Mouse (Mus musculus): ENCODE data around the gene Clec2i.
"Not testable (repeated sequence)": the region's sequence is repeated elsewhere in the genome, so short reads cannot be mapped to it uniquely, and the experiment has no call there.

The Clec2i gene

GRCm38 (mm10) chr6:128854895-128855294 lies 32.5 kb upstream of the Clec2i start:
- no peak for DNase-seq (ENCODE audit: low read depth, low spot score)

DNA sequence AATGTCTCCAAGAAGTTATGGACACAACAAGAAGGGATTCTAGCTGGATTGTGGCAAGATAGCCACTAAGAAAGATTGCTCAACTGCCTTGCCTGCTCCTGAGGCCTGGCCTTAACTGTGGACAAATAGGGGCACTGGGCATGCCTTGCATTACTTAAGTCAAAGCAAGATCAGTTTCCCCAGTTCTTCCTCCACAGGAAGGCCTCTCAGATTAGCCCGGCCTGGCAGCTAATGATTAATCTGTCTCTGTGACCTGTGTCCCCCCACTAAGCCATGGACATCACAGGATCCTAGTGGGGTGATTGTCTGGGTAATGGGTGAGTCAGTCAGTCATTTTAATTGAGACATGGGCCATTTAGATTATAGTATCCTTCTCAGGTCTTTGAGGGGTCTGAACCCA lies 31.9 kb upstream of the Clec2i start:
- no peak for DNase-seq (ENCODE audit: low read depth, low spot score)

DNA sequence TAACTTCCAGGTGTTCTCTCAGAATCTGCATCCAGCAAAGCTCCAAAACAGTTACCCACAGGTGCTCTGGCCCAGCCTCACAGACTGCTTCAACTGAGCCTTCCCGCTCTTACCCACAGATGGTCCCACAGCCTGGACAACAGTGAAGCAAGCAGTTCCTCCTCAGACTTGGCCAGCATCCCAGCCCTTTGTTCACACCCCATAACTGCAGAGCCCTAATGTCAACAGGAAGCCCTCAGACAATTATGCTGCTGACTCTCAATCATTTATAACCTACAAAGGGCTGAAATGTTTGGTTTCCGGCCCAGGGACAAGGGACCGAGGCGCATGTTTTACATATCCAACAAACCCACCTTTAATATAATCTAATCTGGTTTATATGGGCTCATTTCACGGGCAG lies 31.1 kb upstream of the Clec2i start:
- DNase-seq (ENCODE audit: low read depth, low spot score) = no peak

DNA sequence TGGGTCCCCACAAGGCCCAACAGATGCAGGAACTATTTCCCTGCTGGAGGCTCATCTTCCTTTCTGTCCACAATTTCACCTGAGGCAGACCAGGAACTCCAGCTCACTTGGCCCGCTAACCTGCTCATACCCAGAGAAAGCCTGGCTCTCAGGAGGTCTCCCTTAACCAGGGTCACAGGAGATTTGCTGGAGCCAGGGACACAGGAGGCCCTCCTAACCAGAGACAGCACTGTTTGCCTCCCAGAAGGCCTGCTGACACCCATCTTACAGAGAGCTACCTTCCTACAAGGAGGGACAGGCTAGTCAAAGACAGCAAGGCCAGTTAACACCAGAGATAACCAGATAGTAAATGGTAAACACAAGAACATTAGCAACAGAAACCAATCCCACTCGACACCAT lies 29.4 kb upstream of the Clec2i start:
- no peak for DNase-seq (ENCODE audit: low read depth, low spot score)

- peak; percentile 72 for DNase-seq (ENCODE audit: low read depth, low spot score)
These were observed 18.5 kb upstream of the Clec2i start for GRCm38 (mm10) chr6:128868861-128869260.

DNA sequence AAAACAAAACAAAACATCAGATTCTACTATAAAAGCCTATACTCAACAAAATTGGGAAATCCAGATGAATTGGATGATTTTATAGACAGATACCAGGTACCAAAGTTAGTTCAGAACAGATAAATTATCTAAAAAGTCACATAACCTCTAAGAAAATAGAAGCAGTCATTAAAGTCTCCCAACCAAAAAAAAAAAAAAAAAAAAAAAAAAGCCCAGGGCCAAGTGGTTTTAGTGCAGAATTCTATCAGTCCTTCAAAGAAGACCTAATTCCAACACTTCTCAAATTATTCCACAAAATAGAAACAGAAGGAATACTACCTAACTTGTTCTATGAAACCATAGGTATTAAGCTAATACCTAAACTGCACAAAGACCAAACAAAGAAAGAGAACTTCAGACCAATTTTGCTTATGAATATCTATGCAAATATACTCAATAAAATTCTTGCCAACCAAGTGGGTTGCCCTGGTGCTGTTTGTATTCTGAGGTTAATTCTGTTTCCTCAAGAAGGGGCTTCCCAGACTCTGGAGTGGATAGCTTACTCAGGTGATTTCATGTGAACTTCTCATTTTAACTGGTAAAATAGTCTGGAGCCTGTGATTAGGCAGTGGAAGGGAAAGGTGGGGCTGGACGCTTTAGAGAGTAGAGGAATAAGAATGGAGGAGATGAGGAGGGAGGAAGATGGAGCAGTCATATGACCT lies 15.3 kb upstream of the Clec2i start:
- no peak for DNase-seq (ENCODE audit: low read depth, low spot score)

GRCm38 (mm10) chr6:128888834-128889233 lies 1.4 kb downstream of the Clec2i start:
- no peak for DNase-seq (ENCODE audit: low read depth, low spot score)

GRCm38 (mm10) chr6:128890948-128891355 lies 3.6 kb downstream of the Clec2i start, which contains the start of gene BC035044:
Gene BC035044 (minus strand): TSS chr6:128891126.
- no peak for DNase-seq (ENCODE audit: low read depth, low spot score)

GRCm38 (mm10) chr6:128895404-128896001 lies 8.1 kb downstream of the Clec2i start:
- no peak for DNase-seq (ENCODE audit: low read depth, low spot score)

DNA sequence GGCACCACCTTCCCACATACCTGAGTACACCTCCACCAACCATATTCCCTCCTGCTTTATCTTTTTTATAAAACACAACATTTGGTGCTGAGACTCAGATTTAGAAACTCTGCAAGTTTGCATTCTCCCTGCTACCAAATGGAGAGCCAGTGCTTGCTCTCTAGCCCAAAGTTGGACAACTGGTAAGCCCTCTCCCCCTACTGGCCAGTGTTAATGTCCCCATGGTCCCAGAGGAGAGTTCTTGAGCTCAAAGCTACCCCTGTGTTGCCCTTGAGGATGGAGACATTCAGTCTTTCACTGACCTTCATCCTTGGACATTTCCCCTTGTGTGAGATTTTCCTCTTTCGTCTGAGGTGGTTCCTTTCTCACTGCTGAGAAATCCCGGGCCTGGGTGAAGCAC lies 12.7 kb downstream of the Clec2i start:
- DNase-seq (ENCODE audit: low read depth, low spot score) = no peak

- DNase-seq (ENCODE audit: low read depth, low spot score) = not testable (repeated sequence)
These were observed 13.6 kb downstream of the Clec2i start for GRCm38 (mm10) chr6:128900796-128901552.

DNA sequence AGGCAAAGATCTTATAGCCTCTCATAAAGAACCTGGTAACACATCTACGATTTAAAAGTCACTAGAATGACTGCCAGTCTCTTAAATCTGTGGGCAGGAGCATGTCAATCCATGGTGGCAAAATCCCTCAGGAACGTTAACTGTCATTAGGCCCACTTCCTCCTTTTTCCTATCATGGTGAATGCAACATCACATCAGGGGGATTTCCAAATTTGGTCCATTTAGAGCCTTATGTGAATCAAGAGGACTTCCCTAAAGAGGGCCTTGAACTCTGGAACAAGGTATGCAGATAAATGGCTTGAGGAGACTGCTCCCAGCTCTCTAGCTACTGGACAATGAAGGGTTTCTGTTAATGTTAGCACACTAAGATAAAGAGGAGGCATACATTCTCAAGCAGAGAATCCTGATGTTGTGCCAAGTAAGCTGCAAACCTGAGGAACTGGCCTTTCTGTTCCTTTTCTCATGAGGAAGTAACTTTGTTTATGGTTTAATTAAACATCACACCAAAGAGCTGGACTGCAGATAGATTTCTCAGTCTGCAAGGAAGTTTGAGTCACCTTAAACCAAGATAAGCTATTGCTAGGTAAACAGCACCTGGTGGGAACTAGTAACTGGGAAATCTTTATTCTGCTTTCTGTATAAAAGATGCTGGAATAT lies 26.3 kb downstream of the Clec2i start:
- DNase-seq (ENCODE audit: low read depth, low spot score) = no peak

DNA sequence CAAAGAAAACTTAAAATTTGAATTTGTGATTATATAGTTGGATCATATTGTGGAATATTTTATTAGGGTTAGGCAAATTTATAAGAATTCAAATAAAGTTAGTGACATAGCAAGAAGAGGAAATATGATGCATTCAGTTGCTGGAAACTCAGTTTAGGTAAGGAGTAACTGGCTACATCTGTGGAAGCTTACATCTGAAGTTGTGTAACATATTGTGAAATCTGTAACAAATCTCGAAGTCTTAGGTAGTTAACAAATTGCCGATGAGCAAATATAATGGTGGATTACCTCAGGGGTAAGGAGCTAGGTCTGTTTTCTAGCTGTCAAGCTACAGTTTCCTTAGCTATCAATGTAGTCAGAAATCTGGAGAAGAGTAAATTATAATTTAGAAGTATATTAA lies 29.9 kb downstream of the Clec2i start:
- no peak for DNase-seq (ENCODE audit: low read depth, low spot score)

DNA sequence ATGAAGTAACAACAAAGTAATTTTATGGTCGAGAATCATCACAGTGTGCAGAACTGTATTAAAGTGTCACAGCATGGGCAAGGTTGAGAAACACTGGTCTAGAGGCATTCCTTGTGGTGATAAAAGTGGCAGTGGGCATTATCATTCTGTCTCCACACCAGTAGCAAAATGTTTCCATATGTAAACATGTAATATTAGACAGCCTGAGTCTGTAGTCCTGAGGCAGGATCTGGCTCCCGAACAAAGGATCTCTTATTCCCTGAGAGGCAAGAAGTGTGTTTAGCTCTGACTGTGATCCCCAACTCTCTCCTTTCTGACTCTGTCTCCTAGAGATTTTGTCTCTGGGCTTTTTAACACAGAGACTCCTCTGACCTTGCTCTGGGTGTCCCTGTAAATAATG lies 45.7 kb downstream of the Clec2i start:
- DNase-seq (ENCODE audit: low read depth, low spot score) = no peak

DNA sequence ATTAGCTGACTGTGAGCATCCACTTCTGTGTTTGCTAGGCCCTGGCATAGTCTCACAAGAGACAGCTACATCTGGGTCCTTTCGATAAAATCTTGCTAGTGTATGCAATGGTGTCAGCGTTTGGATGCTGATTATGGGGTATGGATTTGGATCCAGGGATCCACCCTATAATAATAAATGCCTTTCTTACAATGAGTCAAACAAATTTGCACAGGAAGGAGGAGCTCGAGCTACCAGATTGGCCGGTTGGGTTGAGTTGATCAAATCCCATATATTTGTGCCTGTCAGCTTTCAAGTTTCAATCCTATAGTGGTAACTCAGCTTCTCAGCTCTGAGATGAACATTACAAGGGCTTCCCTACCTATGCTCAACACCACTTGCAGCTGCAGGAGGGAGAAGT lies 46.7 kb downstream of the Clec2i start, which contains the start of gene Clec2g:
Gene Clec2g, plus strand, starts transcription at position 301 of the 400 bp plus-strand sequence.
- DNase-seq (ENCODE audit: low read depth, low spot score) = not testable (repeated sequence)

- DNase-seq (ENCODE audit: low read depth, low spot score) = not testable (repeated sequence)
These were observed 48.7 kb downstream of the Clec2i start for GRCm38 (mm10) chr6:128935889-128936665.

DNA sequence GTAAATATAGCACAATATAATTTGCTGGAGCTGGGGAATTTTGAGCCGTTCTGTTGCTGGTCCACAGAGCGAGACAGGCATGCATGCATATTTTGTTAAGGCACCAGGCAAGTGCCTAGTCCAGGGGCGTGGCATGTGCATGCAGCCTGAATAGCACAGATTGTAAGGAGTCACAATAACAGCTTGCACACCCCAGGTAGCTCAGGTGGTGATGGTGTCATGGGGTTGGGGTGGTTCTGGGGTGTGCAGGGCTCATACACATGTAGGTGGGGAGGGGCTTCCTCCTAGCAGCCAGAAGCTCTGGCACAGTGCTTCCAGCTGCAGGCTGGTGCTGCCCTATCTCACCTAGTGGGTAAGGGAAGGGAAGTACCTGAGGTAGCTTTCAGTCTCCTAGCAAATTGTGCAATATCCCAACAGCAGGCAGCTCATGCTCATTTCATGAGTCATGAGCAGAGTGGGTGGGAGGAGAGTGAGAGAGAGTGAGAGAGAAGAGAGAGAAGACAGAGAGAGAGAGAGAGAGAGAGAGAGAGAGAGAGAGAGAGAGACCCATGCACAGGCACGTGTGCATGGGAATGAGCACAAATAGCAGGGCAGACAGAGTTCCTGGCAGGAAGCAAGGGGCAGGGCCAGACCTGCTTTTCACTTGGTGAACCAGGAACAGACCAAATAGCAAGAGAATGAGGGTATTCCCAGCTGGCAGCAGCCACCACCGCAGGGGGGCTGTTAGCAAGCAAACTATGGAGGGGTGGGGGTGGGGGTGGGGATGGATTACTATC lies 54.4 kb downstream of the Clec2i start:
- DNase-seq (ENCODE audit: low read depth, low spot score) = peak; percentile 5

DNA sequence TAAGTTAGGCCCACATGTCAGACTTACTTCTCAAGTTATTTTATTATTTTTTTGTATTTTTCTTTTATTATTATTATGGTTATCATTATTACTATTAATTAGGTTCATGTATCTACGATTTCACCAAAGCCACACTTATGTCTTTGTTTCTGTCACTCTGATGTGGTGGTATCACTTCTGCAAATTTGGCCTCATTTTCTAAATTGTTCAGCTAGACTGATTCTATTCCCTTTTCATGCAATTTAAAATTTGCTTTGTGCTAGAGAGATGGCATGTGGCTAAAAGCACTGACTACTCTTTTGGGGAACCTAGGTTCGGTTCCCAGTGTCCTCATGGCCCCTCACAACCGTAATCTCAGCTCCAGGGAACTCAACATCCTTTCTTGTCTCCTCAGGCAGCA lies 58.2 kb downstream of the Clec2i start:
- DNase-seq (ENCODE audit: low read depth, low spot score) = no peak
